Mouse (Mus musculus) left cerebral cortex, adult 18-20 months (tissue): ENCODE results near the gene Plxnd1. TPM values are rescaled to one million over a fixed set of nuclear protein-coding genes. Genes with fewer than 3 reads are reported as not detected.
A peak's percentile ranks its signal among the peaks of the same experiment; 100 is the strongest.

Source experiments
- DNase-seq, 2 experiments: peaks; one replicate each; pipeline ENCODE4 v3.0.0; 2021 to 2022; ENCODE audit warnings: low spot score in 2 of 2, mixed read lengths in 1 of 2
- total RNA-seq, 2 experiments: library from RNA; stranded (reverse); gene quantifications; 2 replicates each; pipeline ENCODE4 v1.2.3; 2021

Plxnd1 gene
- total RNA-seq, 2 experiments from 2014 or later, result 103 to 123 TPM

DNA sequence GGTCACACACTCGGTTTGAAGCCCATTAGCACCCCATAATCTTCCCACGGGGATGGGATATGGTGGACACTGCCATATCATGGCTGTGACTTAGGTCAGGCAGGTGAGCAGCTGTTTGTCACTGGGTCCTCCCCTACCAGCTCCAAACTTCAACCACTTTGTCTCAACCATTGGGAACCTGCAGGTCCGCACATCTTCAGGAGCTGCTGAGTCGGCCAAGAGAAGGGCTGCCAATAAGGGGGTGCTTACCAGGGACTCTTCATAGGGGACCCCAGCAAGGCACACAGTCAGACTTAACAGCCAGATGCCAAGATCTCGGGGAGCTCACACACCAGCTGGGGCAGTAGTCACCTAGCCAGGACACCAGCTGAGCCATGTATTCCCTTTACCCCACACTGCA is 6.0 kb upstream of the Plxnd1 start:
- no peak for DNase-seq

- no peak for DNase-seq
Observed at GRCm38 (mm10) chr6:115999227-115999626, 4.4 kb upstream of the Plxnd1 start.

- no peak for DNase-seq
Observed at GRCm38 (mm10) chr6:115998758-115999157, 4.0 kb upstream of the Plxnd1 start.

- DNase-seq, result no peak
Observed at GRCm38 (mm10) chr6:115997726-115998311, 3.0 kb upstream of the Plxnd1 start.

DNA sequence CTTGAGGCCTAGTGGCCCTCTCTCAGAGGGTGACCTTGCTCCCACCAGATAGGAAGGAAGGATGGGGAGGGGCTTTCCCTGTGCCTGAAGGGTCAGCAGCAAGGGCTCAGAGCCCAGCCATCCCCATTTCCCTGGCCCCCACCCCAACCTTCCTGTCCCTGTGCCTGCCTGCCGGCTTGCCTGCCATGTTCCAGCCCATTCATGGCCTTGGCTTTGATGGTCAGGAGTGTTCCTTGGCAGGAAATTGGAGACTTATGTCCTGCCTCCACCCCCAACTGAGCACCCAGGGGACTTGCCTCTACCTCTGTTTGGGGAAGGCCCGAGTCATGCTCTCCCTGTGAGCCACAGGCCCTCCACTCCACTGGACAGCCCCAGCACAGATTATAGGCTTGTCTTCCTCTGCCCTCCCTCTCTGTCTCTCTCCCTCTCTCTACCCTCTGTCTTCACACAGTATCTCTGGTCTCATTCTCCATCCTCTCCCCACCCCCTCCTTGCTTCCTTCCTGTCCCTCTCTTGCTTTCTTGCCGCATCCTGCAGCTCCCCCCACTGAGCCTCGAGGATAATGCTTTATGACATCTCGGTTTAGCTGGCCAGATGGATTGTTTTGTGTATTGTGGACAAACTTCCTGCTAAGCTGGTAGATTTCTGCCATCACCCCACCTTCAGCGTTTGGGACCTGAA is 1.5 kb upstream of the Plxnd1 start:
- DNase-seq, result no peak

GRCm38 (mm10) chr6:115995531-115995941 is 731 bp upstream of the Plxnd1 start:
- no peak for DNase-seq

GRCm38 (mm10) chr6:115994146-115994876 is 494 bp downstream of the Plxnd1 start:
- no peak for DNase-seq

DNA sequence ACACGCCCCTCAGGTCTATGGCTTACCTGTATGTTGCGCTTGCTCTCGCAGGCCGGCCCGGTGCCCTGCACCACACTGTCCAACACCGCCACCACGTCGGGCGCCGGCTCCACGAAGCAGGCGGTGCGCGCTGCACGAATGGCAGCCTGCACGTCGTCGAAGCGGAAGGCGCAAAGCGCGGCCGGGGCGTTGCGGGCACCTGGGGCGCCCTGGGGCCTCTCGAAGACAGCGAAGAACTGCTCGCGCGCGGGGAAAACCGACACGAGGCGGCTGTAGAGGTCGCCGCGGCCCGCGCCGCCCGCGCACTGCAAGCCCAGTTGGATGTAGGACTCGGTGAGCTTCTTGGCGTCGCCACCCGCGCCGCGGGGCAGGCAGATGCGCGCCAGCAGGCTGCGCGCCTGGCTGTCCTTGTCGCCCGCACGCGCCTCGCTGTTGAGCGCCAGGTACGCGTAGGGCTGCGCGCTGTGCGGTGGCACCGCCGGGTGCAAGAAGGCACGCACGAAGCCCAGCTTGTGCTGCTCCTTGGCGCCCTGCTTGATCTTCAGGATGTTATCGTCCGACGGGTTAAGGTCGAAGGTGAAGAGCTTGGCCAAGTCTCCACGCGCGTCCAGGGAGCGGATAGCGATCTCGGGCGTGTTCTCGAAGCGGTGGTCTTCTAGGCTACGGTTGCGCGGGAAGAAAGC is 1.2 kb downstream of the Plxnd1 start:
- peak; percentile 40 to 49 for DNase-seq

DNA sequence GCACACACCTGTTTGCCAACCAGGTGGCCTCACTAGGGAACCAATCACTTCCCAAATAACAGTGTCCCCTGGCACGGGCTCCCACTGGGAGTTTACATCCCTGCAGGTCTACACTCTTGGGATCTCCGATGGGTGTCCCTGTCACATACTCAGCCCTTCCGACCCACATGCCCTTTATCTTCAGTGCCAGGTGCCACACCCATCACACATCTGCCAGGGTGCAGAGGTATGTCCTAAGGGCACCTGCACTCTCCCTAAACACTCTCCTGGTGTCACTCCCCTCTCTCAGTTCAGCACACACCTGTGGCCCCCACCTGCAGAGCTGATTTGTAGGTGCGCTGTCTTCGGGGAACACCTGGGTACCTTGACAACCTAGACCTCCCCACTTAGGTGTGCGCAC is 1.8 kb downstream of the Plxnd1 start:
- DNase-seq, result no peak

DNA sequence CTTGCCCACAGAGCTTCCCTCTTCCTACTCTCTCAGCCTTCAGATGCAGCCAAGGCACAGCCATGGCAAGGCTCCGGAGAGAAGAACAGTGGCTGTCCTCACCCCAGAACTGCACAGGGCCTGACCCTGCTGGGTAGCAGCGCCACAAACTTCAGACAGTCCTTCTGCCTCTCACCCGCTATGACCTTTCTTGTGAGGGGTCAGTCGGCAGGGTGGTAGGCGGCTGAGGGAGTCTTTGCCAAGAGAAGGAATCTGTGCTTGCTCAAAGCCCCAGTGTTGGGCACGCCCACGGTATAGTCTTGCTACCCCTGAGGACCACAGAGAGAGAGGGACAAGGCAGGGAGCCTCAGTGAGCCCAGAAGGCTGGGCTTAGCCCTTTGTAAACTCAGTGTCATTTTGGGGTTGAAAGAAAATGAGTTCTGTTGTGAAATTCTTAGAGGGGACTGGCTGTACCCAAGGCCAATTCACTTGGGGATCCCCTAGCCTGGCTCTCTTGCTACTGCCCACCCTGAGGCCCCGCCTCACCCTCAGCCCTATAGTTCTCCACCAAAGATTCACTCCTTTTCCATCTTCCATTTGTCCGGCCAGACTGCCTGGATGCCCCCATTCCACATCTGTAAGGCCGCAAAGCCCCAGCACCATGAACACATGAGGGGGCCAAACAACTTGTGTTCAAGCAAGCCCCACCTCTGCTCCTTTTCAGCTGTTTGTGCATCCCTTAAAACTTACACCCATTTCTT is 2.8 kb downstream of the Plxnd1 start:
- DNase-seq, result no peak

DNA sequence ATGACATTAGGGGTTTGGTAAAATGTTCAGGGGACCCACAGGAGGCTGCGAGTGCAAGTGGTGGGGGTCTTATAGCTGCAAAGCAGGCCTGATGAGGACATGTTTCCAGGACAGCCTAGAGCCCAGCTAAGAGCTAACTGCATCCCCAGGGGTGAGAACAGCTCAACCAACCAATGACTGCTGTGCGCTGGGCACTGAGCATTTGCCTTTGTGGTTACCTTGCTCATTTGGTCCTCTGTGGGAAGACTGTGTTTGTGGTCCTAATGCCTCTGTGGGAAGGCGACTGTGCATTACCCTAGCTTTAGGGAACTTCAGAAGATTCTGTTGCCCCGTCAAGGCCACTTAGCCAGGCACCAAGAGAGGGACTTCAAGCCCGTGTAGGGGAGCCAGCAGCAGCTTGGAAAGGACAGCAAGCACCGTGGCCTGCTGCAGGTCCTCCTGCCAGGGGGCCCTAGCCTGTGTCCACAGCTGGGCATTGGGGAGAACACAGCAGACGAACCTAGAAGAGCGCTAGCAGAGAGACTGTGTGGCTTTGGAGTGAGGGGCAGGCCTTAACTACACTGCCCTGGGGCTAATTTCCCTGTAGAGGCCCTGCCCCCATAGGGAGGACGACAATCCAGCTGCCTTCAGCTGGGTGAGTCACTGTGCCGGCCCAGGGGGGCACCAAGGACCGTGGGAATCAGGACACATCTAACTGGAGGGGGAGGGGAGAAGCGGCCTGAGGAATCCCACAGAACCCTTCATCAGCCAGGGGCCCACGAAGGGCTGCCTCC is 3.5 kb downstream of the Plxnd1 start:
- DNase-seq, result no peak

- no peak for DNase-seq
Observed at GRCm38 (mm10) chr6:115990479-115990878, 4.3 kb downstream of the Plxnd1 start.

DNA sequence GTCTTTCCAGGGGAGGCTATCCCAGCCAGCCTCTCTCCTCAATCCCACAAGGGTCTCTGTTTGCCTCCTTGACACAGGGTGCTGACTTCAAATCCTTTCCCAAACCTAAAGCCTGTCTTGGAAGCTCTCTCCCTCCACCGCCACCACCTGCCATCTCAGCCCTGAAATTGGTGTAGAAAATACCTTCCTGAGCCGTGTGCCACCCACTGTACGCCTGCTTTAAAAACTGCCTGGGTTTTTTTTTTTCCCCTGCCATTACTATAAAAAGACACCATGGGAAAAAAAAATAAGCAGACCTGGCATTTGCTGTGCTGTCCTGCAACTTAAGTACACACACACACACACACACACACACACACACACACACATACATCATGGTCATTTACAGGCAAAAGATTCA is 4.7 kb downstream of the Plxnd1 start:
- DNase-seq, result no peak

GRCm38 (mm10) chr6:115989607-115990006 is 5.2 kb downstream of the Plxnd1 start:
- DNase-seq, result peak; percentile 54

DNA sequence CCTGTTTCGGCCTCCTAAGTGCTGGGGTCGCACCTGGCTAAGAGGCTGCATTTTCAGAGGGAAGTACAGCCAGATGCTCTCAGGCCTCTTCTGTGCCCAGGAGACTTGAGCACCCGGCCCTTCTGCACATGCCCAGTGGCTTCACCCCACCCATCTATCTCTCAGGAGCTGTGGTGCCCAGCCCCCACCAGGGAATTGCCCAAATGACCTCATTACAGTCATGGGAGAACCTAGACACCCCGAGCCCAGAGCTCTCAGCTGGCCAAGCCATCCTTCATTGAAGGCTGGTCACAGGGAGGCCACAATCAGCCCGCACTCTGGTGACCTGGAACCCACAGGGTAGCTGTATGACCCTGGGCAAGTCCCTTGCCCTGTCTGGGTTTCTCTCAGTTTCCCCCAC is 5.8 kb downstream of the Plxnd1 start:
- no peak for DNase-seq

DNA sequence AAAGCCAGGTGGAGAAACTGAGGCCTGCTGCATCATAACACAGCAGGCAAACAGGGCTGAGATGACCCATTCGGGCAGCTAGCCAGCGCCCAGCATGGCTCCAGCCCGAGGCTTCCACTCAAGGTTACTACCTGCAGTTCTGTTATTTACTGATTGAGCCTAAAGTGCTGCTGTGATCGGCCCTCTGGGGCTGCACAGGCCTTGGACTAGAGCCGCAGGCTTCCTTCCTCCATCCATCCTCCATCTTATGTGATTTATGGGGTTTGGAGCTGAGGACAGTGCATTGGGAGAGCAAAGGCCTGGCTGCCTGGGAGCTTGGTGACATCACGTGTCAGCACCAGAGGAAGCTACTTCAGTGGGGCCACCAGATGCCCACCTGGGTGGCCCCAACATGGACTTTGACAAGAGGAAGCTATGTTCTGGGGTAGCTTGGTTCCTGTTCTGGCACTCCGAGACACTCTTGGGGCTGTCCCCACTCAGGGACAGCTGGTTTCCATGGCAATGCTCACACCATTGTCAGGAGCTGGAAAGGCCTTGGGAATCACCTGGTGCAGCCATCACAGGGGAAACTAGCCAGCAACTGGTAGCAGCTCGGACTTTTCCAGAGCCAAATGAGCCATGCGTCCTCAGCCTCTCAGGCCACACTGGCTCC is 7.6 kb downstream of the Plxnd1 start:
- DNase-seq, result no peak

DNA sequence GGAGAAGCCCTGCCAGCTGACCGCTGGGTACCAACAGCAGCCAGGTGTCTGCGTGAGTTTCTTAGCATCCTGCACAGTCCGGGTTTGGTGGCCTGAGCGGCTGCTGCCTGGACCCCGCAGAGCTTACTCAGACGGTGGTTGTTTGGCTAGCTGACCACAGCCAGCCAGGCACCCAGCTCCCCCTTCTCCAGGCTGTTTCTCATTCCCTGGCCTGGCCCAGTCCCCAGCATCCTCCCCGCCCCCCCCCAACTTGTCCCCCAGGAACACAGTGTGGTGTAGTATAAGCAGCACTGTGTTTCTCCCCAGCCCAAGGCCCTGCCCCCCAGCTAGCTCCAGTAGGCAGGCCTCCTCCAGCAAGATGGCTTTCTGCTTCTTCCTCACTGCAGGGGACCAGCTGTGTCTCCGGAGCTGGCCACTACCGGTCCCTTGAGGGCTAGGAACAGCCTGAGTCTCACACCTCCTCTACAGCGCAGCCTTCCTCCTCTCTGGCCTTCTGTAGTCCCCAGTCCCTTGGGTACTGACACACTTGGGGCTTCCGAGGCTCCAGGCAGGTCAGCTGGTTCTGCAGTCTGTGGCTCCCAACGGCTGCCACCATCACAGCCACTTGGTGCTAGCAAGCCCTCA is 8.2 kb downstream of the Plxnd1 start:
- DNase-seq, result no peak

- no peak for DNase-seq
Observed at GRCm38 (mm10) chr6:115985622-115986021, 9.2 kb downstream of the Plxnd1 start.

DNA sequence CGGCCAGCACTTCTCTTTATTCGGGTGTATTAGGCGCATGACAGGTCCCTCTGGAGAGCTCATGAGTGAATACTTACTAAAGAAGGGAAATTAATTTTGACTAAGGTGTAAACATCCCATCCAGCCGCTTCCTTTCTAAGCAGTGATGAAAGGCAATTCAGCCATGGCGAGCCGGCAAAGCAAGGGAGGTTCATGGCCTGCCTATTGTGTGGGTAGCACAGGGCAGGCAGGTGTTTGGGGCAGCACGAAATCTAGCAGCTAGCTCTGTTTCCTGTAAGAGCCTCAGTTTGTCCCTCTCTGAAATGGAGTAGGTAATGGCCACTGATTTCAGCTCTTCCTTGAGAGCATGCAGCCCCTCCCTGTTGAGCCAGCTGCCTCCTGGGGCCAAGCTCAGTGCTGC is 10.2 kb downstream of the Plxnd1 start:
- DNase-seq, result no peak
